Comparison of ENCODE assay signal across 9 mouse cellular contexts in the genomic region with DNA sequence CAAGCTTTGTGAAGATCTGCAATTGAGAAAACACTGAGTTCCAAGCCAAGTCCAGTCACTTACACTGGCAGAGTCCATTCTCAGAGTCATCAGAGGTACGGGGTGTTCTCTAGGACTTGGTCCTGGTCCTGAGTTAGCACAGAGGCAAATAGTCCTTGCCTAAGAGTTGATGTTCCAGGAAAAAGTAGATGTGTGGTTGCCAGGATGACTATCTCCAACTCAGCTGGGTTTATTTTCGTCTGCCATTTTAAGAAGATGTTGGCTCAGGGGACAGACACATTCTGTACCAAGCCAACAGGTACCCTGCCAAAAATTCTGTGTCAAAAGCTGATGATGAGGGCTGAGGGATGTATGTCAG.
DNase-seq lines count a peak whose midpoint lies in the region; ATAC-seq lines count a peak whose summit lies in the region.
"Had no signal": no experiment of that assay in that cellular context is flagged by ENCODE, and none has a peak within 500 bp of the region (broad histone marks: within the 10 kb centered on the region; RNA-seq: fewer than 3 reads in every experiment).

No protein-coding gene starts in this region.

- no peaks in the 10 kb centered on the region for H3K36me3 ChIP-seq in heart, embryonic 12.5 days
- no peaks in the 10 kb centered on the region for H3K36me3 ChIP-seq in embryonic facial prominence, embryonic 10.5 days (replicated peaks)

- H3K4me3 ChIP-seq in heart, embryonic 12.5 days = no peak overlapping the region
- no peak overlapping the region for H3K4me3 ChIP-seq in embryonic facial prominence, embryonic 10.5 days

- ATAC-seq in heart, embryonic 12.5 days (ENCODE audit: insufficient number of reproducible peaks, low FRiP score) = no peak

- DNase-seq in heart, adult 8-10 months (ENCODE audit: low spot score) = peak; percentile 79
- peak; percentile 66 for DNase-seq in lung, postnatal 36 days
- no peak for DNase-seq in lung, postnatal 10 days
- DNase-seq in heart, postnatal 10 days = peak; percentile 31 to 61
- peak; percentile 94 for DNase-seq in skeletal muscle tissue, adult 2 months (ENCODE audit: low read depth, low spot score)
- no peak for DNase-seq in embryonic facial prominence, embryonic 10.5 days (ENCODE audit: low spot score)
- no peak for DNase-seq in frontal cortex, postnatal 36 days (ENCODE audit: low spot score in 2 of 2)
- DNase-seq: adrenal gland, adult 2 months had no signal

- H3K27ac ChIP-seq in heart, embryonic 12.5 days (ENCODE audit: poor library complexity, severe bottlenecking) = no peak overlapping the region
- no peak overlapping the region for H3K27ac ChIP-seq in embryonic facial prominence, embryonic 10.5 days (replicated peaks)

- no peaks in the 10 kb centered on the region for H3K9me3 ChIP-seq in heart, embryonic 12.5 days (replicated peaks)
- no peaks in the 10 kb centered on the region for H3K9me3 ChIP-seq in embryonic facial prominence, embryonic 10.5 days

- H3K4me2 ChIP-seq in heart, embryonic 12.5 days = no peak overlapping the region

- H3K4me1 ChIP-seq in heart, embryonic 12.5 days (replicated peaks) = no peaks in the 10 kb centered on the region
- H3K4me1 ChIP-seq in embryonic facial prominence, embryonic 10.5 days = no peaks in the 10 kb centered on the region

- H3K9ac ChIP-seq in heart, embryonic 12.5 days = no peak overlapping the region

- 81% methylated on average over 2 of the region's 2 CpGs for WGBS in heart, embryonic 12.5 days
- WGBS in embryonic facial prominence, embryonic 10.5 days = 90% methylated on average over 2 of the region's 2 CpGs

- H3K27me3 ChIP-seq in heart, embryonic 12.5 days (replicated peaks) = no peaks in the 10 kb centered on the region
- H3K27me3 ChIP-seq in embryonic facial prominence, embryonic 10.5 days (replicated peaks; ENCODE audit: low read depth, poor library complexity, severe bottlenecking) = no peaks in the 10 kb centered on the region

- intact Hi-C loops in heart, postnatal 10 days (cut with DNase I) = no loop called here

Comparison
In these comparisons a context has a peak if more than half of its experiments do, and no peak if none do; other contexts are left out.
1. DNase-seq: peak in heart, adult 8-10 months (single experiment), lung, postnatal 36 days (single experiment), heart, postnatal 10 days (2 of 2) and skeletal muscle tissue, adult 2 months (single experiment); none in lung, postnatal 10 days (single experiment), embryonic facial prominence, embryonic 10.5 days (single experiment) and frontal cortex, postnatal 36 days (0 of 2).